Mouse (Mus musculus) midbrain, embryonic 13.5 days (tissue): Measurements from ENCODE around the gene Orai1. TPM values are rescaled to one million over a fixed set of nuclear protein-coding genes. Genes with fewer than 3 reads are reported as not detected.
"Not testable (repeated sequence)": the region's sequence is repeated elsewhere in the genome, so short reads cannot be mapped to it uniquely, and the experiment has no call there.

Source experiments
- ATAC-seq: fragments of 200-750 bp; cut with Nextera tagmentation; 2 replicates; pipeline ENCODE4 v1.8.0; 2017; ENCODE audit warnings: mild to moderate bottlenecking, moderate TSS enrichment, moderate library complexity
- H3K27ac ChIP-seq: fragments of 300-500 bp; sonication (generic); 2 replicates; pipeline ENCODE4 v1.5.1; 2015; ENCODE audit warnings: inconsistent platforms, mild to moderate bottlenecking, moderate library complexity
- H3K27me3 ChIP-seq: fragments of 300-500 bp; sonication (generic); 2 replicates; pipeline ENCODE4 v1.6.1; 2015; ENCODE audit warnings: mild to moderate bottlenecking, inconsistent platforms
- H3K36me3 ChIP-seq: fragments of 300-500 bp; sonication (generic); 2 replicates; pipeline ENCODE4 v1.6.1; 2015; ENCODE audit warnings: mild to moderate bottlenecking, inconsistent platforms
- H3K4me1 ChIP-seq: fragments of 300-500 bp; sonication (generic); replicated peaks from 2 replicates; pipeline ENCODE4 v1.6.1; 2015; ENCODE audit warnings: inconsistent platforms
- H3K4me2 ChIP-seq: fragments of 300-500 bp; sonication (generic); replicated peaks from 2 replicates; pipeline ENCODE4 v1.6.1; 2015; ENCODE audit warnings: moderate library complexity, mild to moderate bottlenecking, inconsistent platforms
- H3K4me3 ChIP-seq: fragments of 300-500 bp; sonication (generic); replicated peaks from 2 replicates; pipeline ENCODE4 v1.5.1; 2015; ENCODE audit warnings: mild to moderate bottlenecking, inconsistent platforms
- H3K9ac ChIP-seq: fragments of 300-500 bp; sonication (generic); replicated peaks from 2 replicates; pipeline ENCODE4 v1.6.1; 2015; ENCODE audit warnings: mild to moderate bottlenecking, inconsistent platforms
- H3K9me3 ChIP-seq: fragments of 300-500 bp; sonication (generic); 2 replicates; pipeline ENCODE4 v1.6.1; 2016; ENCODE audit warnings: mild to moderate bottlenecking, inconsistent platforms
- WGBS: fragments of 180-500 bp; shearing (Covaris S2); methylation state at CpG from one replicate; pipeline ENCODE4 v1.1.7; 2015; 5-methylcytosine and 5-hydroxymethylcytosine counted together
- polyA plus RNA-seq: library from polyadenylated mRNA; unstranded; fragments of >200 nt; fragmentation: Nextera tagmentation; extraction: Ambion mirVana; gene quantifications from 2 replicates; pipeline ENCODE4 v1.2.1, GENCODE M21; 2015

Orai1 gene
- polyA plus RNA-seq, 1 experiment from 2014 or later, result 10.5 TPM

DNA sequence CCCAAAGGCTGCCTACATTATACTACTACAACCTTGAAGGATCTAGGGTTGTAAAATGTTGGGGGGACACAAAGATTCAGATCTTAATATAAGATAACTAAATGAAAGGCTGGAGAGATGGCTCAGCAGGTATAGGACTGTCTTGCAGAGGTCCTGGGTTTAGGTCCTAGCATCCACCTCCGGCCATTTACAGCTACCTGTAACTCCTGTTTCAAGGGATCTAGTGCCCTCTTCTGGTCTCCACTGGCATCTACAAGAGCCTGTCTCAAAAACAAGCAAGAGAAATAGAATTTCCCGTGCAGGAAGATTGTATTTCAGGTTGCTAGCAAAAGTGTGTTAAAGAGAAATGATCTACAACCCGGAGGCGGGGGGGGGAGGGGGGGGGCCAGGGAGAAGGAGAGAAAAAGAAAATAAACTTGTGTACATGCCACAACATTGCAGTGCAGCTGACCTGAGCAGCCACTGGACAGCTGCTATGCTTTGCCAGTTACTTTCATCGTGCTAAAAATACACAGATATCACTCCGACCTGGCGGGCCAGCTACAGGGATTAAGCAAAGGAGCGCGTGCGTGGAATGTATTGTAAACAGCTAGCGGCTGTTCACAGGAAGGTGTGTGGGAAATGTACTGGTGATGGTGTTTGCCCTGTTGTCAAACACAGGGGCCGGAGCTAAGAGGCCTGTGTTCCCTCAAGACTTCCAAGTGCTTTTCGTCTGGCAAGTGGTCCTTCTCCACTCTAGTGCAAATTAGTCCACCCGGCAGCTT, 45.1 kb downstream of the Orai1 start:
- 46% methylated on average over 14 of the region's 14 CpGs for WGBS

DNA sequence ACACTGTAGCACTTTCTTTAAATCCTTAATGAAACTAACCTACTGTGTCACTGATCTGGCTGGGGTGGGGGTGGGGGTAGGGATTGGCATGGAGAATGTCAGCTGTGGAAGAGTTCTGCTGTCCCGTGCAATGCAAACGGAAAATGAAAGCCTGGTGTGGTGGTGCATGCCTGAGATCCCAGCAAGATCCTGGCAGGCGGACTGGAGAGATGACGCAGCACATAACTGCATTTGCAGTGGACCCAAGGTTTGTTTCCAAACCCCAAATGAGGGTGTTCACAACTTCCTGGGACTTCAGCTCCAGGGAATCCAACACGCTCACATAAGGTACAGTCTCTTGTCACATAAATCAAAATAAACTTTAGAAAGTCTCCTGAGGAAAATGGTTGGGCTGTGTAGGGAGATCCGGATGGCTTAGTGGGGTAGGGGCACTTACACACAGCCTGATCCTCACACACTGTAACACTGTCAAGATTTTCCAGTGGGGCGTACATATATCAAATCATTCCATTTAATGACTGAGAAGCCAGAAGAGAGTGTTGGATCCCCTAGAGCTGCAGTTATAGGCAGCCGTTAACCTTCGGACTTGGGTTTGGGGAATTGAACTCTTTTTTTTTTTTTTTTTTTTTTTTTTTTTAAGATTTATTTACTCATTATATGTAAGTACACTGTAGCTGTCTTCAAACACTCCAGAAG, 46.0 kb downstream of the Orai1 start:
- Histone ChIP-seq H3K4me1 (no peaks in the 10 kb centered on the region), H3K9ac (no peak overlapping the region), H3K4me3 (no peak overlapping the region), H3K27ac (no peak overlapping the region), H3K36me3 (no peaks in the 10 kb centered on the region), H3K4me2 (no peak overlapping the region), H3K9me3 (no peaks in the 10 kb centered on the region), H3K27me3 (no peaks in the 10 kb centered on the region)
- no peak for ATAC-seq
- 85% methylated on average over 9 of the region's 9 CpGs for WGBS

More for the DNA sequence above, 45.1 kb downstream of the Orai1 start:
- no peak overlapping the region for H3K4me2 ChIP-seq
- ATAC-seq, result no peak
- H3K27me3 ChIP-seq, result no peaks in the 10 kb centered on the region
- H3K36me3 ChIP-seq, result no peaks in the 10 kb centered on the region
- no peaks in the 10 kb centered on the region for H3K4me1 ChIP-seq
- H3K9me3 ChIP-seq, result no peaks in the 10 kb centered on the region
- no peak overlapping the region for H3K4me3 ChIP-seq
- H3K9ac ChIP-seq, result no peak overlapping the region
- no peak overlapping the region for H3K27ac ChIP-seq

DNA sequence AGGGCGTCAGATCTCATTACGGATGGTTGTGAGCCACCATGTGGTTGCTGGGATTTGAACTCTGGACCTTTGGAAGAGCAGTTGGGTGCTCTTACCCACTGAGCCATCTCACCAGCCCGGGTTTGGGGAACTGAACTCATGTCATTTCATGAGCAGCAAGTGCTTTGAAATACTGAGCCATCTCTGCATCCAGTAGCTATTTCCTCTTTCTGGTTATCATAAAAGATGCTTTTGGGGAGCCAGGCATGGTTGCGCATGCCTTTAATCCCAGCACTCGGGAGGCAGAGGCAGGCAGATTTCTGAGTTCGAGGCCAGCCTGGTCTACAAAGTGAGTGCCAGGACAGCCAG, 46.5 kb downstream of the Orai1 start:
- H3K4me2 ChIP-seq, H3K9ac ChIP-seq, H3K27ac ChIP-seq, H3K4me1 ChIP-seq, H3K27me3 ChIP-seq, H3K36me3 ChIP-seq, H3K4me3 ChIP-seq, ATAC-seq, H3K9me3 ChIP-seq: not testable (repeated sequence)
- WGBS, result 81% methylated on average over 6 of the region's 6 CpGs

DNA sequence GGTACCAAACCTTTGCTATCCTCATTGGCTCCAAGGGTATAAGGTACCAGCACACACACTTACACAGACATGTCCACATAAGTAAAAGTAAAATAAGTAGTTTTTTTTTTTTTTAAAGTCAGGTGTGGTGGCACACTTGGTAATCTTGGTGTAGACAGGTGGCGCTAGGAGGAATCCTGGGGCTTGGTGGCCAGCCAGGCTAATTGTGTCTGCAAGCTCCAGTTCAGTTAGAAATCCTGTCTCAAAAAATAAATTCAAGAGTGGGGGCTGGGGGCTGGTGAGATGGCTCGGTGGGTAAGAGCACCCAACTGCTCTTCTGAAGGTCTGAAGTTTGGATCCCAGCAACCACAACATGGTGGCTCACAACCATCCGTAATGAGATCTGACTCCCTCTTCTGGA, 48.3 kb downstream of the Orai1 start:
- H3K9ac ChIP-seq, result no peak overlapping the region
- no peak overlapping the region for H3K4me3 ChIP-seq
- no peaks in the 10 kb centered on the region for H3K4me1 ChIP-seq
- H3K4me2 ChIP-seq, result no peak overlapping the region
- no peak overlapping the region for H3K27ac ChIP-seq
- no peaks in the 10 kb centered on the region for H3K36me3 ChIP-seq
- 92% methylated on average over 3 of the region's 3 CpGs for WGBS
- ATAC-seq, result no peak
- H3K9me3 ChIP-seq, result no peaks in the 10 kb centered on the region
- no peaks in the 10 kb centered on the region for H3K27me3 ChIP-seq

DNA sequence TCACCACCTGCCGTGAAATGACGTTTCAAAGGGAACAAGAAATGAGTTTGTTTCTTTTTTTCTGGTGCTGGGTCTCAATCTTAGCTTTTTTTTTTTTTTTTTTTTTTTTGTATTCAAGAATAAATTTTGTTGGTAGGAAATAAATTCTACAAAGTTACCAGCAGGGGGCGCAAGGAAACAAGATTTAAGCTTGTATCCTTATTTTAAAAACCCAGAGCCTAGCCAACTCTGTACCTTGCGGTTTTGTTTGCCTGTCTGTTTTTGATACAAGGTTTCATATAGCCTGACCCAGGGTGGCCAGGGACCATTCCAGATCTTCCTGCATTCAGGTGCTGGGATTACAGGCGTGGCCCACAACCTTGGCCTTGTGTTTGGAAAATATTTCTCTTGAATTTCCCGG, 49.3 kb downstream of the Orai1 start:
- no peak overlapping the region for H3K4me2 ChIP-seq
- H3K36me3 ChIP-seq, result no peaks in the 10 kb centered on the region
- H3K27ac ChIP-seq, result no peak overlapping the region
- no peak overlapping the region for H3K9ac ChIP-seq
- no peaks in the 10 kb centered on the region for H3K4me1 ChIP-seq
- 28% methylated on average over 6 of the region's 6 CpGs for WGBS
- H3K27me3 ChIP-seq, result no peaks in the 10 kb centered on the region
- no peaks in the 10 kb centered on the region for H3K9me3 ChIP-seq
- no peak for ATAC-seq
- no peak overlapping the region for H3K4me3 ChIP-seq

DNA sequence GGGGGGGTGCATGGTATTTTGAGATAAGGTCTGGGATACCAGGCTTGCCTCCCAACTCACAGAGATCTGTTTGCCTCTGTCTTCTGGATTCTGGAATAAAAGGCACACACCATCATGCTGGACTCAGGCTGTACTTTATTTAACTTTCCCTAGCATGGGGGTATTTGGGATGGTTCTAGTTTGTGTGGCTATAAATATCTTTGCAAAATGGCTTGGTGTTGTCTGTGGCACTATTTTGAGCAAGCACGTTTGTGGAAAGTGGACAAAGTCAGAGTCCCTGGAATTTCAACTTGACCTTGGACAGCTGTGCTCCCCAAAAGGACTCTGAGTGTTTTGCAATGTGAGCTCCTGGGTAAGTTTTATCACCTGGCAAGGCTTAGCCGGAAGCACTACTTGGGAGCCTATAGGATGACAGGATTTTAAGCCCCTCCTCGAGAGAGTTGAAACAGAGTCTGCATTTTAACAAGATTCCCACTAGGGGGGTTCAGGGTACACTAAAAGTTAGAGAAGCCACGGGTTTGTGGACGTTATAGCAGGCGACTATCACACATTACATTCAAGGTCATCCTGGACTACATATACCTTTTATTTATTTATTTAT, 52.6 kb downstream of the Orai1 start:
- H3K9me3 ChIP-seq, result no peaks in the 10 kb centered on the region
- ATAC-seq, result no peak
- H3K4me2 ChIP-seq, result no peak overlapping the region
- H3K4me1 ChIP-seq, result no peaks in the 10 kb centered on the region
- no peaks in the 10 kb centered on the region for H3K27me3 ChIP-seq
- 37% methylated on average over 6 of the region's 6 CpGs for WGBS
- no peak overlapping the region for H3K4me3 ChIP-seq
- no peak overlapping the region for H3K9ac ChIP-seq
- no peaks in the 10 kb centered on the region for H3K36me3 ChIP-seq
- no peak overlapping the region for H3K27ac ChIP-seq

DNA sequence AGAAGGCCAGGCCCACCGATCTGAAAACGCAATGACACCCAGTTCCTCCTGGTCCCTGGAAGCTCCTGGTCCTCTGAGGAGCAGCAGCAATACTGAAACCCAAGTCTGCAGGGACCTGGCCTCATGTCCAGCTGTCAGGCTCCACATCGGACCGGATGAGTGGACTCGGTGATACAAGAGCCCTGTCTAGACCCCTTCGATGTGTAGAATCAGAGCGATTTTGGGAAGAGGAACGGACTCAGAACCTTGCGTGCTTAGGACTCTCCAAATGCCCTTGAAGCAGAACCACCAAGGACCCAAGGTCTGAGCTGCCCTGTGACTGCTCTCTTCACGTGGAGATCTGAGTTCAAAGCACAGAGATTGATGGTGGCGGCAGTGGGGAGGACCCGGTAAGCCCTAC, 53.2 kb downstream of the Orai1 start, which contains the start of gene Tmem120b:
Tmem120b (plus strand) TSS at position 301 of the 400 bp plus-strand sequence.
- no peak within 1 kb of the TSS for H3K27ac ChIP-seq
- H3K9me3 ChIP-seq, result no peaks in the 10 kb centered on the region
- 89% methylated on average over 12 of the region's 12 CpGs for WGBS

DNA sequence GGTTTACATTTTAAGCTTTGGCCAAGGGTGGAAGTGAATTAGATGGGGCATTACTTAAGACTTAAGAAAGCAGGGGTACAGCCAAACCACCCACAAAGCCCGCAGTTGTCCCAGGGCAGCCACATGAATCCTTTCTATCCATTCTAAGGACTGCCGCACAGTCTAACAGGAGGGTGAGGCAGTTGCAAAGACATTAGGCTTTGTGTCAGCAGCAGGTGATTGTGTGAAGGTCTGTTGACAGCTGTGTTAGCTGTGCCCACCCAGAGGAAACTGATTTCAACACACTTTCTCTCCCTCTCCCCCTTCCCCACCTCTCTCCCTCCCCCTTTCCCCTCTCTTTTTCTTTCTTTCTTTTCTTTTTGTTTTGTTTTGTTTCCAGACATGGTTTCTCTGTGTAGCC, 53.8 kb downstream of the Orai1 start:
- ATAC-seq, result no peak

More for the DNA sequence above, 53.2 kb downstream of the Orai1 start, which contains the start of gene Tmem120b:
- Histone ChIP-seq H3K4me1 (no peaks in the 10 kb centered on the region), H3K4me3 (no peak within 1 kb of the TSS), H3K27me3 (no peaks in the 10 kb centered on the region), H3K4me2 (no peak within 1 kb of the TSS), H3K9ac (no peak within 1 kb of the TSS), H3K36me3 (no peaks in the 10 kb centered on the region)
- no peak for ATAC-seq

DNA sequence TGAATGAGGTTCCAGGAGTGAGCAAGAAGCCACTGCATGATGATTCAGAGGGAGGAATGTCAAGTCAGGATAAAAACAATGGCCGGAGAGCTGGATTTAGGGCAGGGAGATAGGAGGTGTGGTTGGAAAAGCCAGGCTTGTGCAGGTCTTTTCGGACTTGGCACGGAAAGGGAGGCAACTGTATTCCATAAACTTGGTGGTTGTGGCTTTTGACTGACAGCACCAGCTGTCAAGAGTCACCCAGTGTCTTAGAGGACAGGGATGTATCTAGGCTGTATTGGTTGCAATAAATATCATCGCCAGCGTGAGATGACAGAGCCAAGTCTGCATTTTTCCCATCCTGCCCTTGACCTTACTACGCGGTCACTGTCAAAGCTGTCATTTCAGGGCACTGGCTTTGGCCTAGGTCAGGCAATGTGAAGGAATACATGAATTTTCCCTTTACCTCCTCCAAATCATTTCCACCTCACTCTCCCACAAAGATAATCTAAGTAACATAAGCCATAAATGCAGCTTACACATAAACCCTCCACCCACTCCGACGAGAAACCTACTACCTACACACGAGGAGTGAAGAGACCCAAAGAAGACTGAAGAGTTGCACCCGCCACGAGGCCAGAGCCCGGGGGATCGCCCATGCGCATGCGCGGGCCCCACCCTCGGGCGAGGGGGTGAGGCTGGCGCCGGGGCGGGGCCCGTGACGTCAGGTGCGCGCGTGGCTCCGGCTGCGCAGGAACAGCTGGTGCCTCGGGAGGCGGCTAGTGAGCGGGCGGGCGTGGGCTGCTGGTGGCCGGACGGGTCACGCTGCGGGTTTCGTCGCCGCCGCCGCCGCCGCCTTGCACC, 60.9 kb downstream of the Orai1 start:
- Histone ChIP-seq H3K9ac (peak overlapping the region; percentile 82), H3K9me3 (no peaks in the 10 kb centered on the region), H3K27me3 (peaks cover 7% of the 10 kb centered on the region; the same call in 1 of the 2 replicates), H3K4me2 (peak overlapping the region; percentile 97), H3K4me1 (peaks cover 21% of the 10 kb centered on the region), H3K36me3 (no peaks in the 10 kb centered on the region), H3K27ac (peak overlapping the region; percentile 71), H3K4me3 (peak overlapping the region; percentile 73)
- ATAC-seq, result peak; percentile 87
- WGBS, result 8% methylated on average over 44 of the region's 45 CpGs

More for the DNA sequence above, 53.8 kb downstream of the Orai1 start:
- H3K4me2 ChIP-seq, result no peak overlapping the region
- no peak overlapping the region for H3K9ac ChIP-seq
- WGBS, result 87% methylated on average over 2 of the region's 2 CpGs
- H3K9me3 ChIP-seq, result no peaks in the 10 kb centered on the region
- H3K36me3 ChIP-seq, result no peaks in the 10 kb centered on the region
- H3K4me1 ChIP-seq, result no peaks in the 10 kb centered on the region
- no peak overlapping the region for H3K4me3 ChIP-seq
- no peak overlapping the region for H3K27ac ChIP-seq
- no peaks in the 10 kb centered on the region for H3K27me3 ChIP-seq

DNA sequence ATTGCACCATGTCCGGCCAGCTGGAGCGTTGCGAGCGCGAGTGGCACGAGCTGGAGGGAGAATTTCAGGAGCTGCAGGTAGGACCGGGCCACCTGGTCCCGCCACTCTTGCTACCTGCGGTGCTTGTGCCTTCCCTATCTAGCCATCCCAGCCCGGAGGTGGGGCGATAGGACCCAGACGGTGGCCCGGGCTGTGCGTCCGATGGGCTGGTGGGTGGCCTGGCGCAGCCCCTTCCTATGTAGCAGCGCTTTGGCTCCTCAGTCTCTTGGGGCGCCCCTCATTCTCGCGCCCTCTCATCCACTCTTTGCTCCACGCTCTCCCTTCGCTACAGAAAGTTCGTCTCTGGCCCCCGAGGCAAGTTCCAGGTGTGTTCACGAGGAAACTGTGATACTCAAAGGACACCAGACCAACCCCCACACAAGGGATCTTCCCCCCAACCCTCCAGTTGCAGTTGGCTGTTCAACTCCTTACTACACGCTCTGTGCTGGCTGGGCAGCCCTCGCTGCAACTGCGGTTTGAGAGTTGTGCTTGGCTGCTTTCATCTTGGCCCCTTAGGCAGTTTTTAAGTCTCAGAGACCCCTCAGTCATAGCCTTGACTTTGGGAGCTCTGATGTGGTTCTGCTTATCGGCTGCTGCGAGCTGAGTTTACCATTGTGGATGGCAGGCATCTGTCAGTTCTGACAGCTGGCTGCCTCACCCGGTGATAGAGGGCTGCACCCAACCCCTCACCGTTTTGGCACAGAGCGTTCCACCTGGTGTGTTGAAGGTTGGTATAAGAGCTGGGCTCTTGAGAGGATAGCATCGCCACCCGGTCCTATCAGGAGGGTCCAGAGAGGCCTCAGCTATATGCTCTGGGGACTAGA, 61.8 kb downstream of the Orai1 start:
- peak; percentile 93 for ATAC-seq
- Histone ChIP-seq H3K4me3 (peak overlapping the region; percentile 73), H3K4me2 (peak overlapping the region; percentile 97), H3K36me3 (no peaks in the 10 kb centered on the region), H3K27me3 (peaks cover 7% of the 10 kb centered on the region; the same call in 1 of the 2 replicates), H3K9me3 (no peaks in the 10 kb centered on the region), H3K27ac (peak overlapping the region; percentile 71), H3K4me1 (peaks cover 21% of the 10 kb centered on the region), H3K9ac (peak overlapping the region; percentile 82)
- whole genome bisulfite sequencing, result 6% methylated on average over 35 of the region's 35 CpGs

DNA sequence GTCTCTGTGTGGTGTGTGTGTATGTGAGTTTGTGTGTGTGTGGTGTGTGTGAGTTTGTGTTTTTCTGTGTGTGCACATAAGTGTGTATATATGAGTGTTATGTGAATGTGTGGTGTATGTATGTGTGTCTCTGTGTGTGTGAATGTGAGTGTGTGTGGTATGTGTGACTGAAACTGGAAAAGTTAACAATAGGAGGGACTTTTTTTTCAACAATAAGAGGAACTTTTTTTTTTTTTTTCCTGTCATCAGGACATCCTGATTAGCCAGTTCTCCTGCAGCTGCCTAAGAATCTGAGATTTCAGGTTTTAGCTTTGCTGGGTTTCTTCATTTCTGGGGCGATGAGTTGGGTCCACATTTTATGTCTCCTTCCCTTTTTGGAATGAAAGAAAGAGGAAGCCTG, 64.7 kb downstream of the Orai1 start:
- Histone ChIP-seq H3K27ac (no peak overlapping the region), H3K9ac (no peak overlapping the region), H3K9me3 (no peaks in the 10 kb centered on the region), H3K4me2 (no peak overlapping the region), H3K4me1 (peaks cover 21% of the 10 kb centered on the region), H3K27me3 (peaks cover 7% of the 10 kb centered on the region; the same call in 1 of the 2 replicates), H3K4me3 (no peak overlapping the region), H3K36me3 (no peaks in the 10 kb centered on the region)
- WGBS, result 93% methylated on average over 1 of the region's 1 CpGs
- no peak for ATAC-seq
